Mouse (Mus musculus) hindbrain, embryonic 14.5 days (tissue): ENCODE measurements around the gene Olfr1058. TPM values are rescaled to one million over a fixed set of nuclear protein-coding genes. Genes with fewer than 3 reads are reported as not detected.
A peak's percentile ranks its signal among the peaks of the same experiment; 100 is the strongest.
"Not testable (repeated sequence)": the region's sequence is repeated elsewhere in the genome, so short reads cannot be mapped to it uniquely, and the experiment has no call there.

Experiments
- ATAC-seq: fragments of 200-750 bp; cut with Nextera tagmentation; 2 replicates; pipeline ENCODE4 v1.8.0; 2017; ENCODE audit warnings: moderate number of reproducible peaks, mild to moderate bottlenecking, moderate TSS enrichment, moderate library complexity; ENCODE audit not compliant: low FRiP score
- DNase-seq: peaks from one replicate; pipeline ENCODE4 v3.0.0-alpha.2; 2015; ENCODE audit warnings: low spot score
- H3K27ac ChIP-seq: fragments of 300-500 bp; sonication (generic); 2 replicates; pipeline ENCODE4 v1.5.1; 2014; ENCODE audit warnings: mild to moderate bottlenecking, moderate library complexity
- H3K27me3 ChIP-seq: fragments of 300-500 bp; sonication (generic); 2 replicates; pipeline ENCODE4 v1.6.1; 2014; ENCODE audit warnings: mild to moderate bottlenecking, low read length, mixed read lengths; ENCODE audit not compliant: control insufficient read depth, insufficient read depth
- H3K36me3 ChIP-seq: fragments of 300-500 bp; sonication (generic); replicated peaks from 2 replicates; pipeline ENCODE4 v1.6.1; 2014; ENCODE audit not compliant: control insufficient read depth, insufficient read depth
- H3K4me1 ChIP-seq: fragments of 300-500 bp; sonication (generic); replicated peaks from 2 replicates; pipeline ENCODE4 v1.6.1; 2014; ENCODE audit warnings: antibody characterized with exemption, low read length, mixed read lengths; ENCODE audit not compliant: control insufficient read depth, insufficient read depth
- H3K4me2 ChIP-seq: fragments of 300-500 bp; sonication (generic); replicated peaks from 2 replicates; pipeline ENCODE4 v1.6.1; 2014; ENCODE audit warnings: mild to moderate bottlenecking, moderate library complexity
- H3K4me3 ChIP-seq: fragments of 300-500 bp; sonication (generic); replicated peaks from 2 replicates; pipeline ENCODE4 v1.5.1; 2014; ENCODE audit warnings: mild to moderate bottlenecking, low read length
- H3K9ac ChIP-seq: fragments of 300-500 bp; sonication (generic); 2 replicates; pipeline ENCODE4 v1.6.1; 2014
- H3K9me3 ChIP-seq: fragments of 300-500 bp; sonication (generic); 2 replicates; pipeline ENCODE4 v1.6.1; 2016; ENCODE audit warnings: low read length; ENCODE audit not compliant: control insufficient read depth
- WGBS: fragments of 180-500 bp; shearing (Covaris S2); extraction: QIAGEN DNeasy Blood & Tissue Kit; methylation state at CpG from one replicate; pipeline ENCODE4 v1.1.7; 2014; 5-methylcytosine and 5-hydroxymethylcytosine counted together
- polyA plus RNA-seq: library from polyadenylated mRNA; unstranded; fragments of >200 nt; fragmentation: Nextera tagmentation; extraction: Ambion mirVana; gene quantifications from 2 replicates; pipeline ENCODE4 v1.2.1, GENCODE M21; 2014

Olfr1058 gene
- polyA plus RNA-seq, result not detected in 2 replicates

- ATAC-seq, H3K4me2 ChIP-seq, H3K27me3 ChIP-seq, H3K4me3 ChIP-seq, H3K27ac ChIP-seq, H3K36me3 ChIP-seq, H3K4me1 ChIP-seq, H3K9me3 ChIP-seq, H3K9ac ChIP-seq, DNase-seq: not testable (repeated sequence)
These were observed at the start of gene Olfr1058 for GRCm38 (mm10) chr2:86388461-86388860. Gene Olfr1058 (minus strand): TSS chr2:86388561.

- H3K27me3 ChIP-seq, H3K27ac ChIP-seq, DNase-seq, H3K4me3 ChIP-seq, H3K9ac ChIP-seq, H3K9me3 ChIP-seq, H3K36me3 ChIP-seq, H3K4me2 ChIP-seq, ATAC-seq, H3K4me1 ChIP-seq: not testable (repeated sequence)
- WGBS, result 89% methylated on average over 8 of the region's 8 CpGs
These were observed 40.1 kb upstream of the Olfr1058 start for GRCm38 (mm10) chr2:86428511-86428910.

GRCm38 (mm10) chr2:86426649-86427048, 38.3 kb upstream of the Olfr1058 start, which contains the start of gene Olfr1062:
Gene Olfr1062 (minus strand): TSS chr2:86426749.
- not testable (repeated sequence) for H3K4me3 ChIP-seq, H3K36me3 ChIP-seq, H3K27ac ChIP-seq, H3K4me1 ChIP-seq, H3K9ac ChIP-seq, ATAC-seq, DNase-seq, H3K9me3 ChIP-seq, H3K4me2 ChIP-seq, H3K27me3 ChIP-seq

- WGBS, result 84% methylated on average over 1 of the region's 1 CpGs
- H3K4me2 ChIP-seq, result no peak within 1 kb of the TSS
- H3K36me3 ChIP-seq, result no peaks in the 10 kb centered on the region
- ATAC-seq, result no peak
- DNase-seq, result no peak
- no peak within 1 kb of the TSS for H3K4me3 ChIP-seq
- no peaks in the 10 kb centered on the region for H3K27me3 ChIP-seq
- H3K9me3 ChIP-seq, result no peaks in the 10 kb centered on the region
- no peak within 1 kb of the TSS for H3K27ac ChIP-seq
- no peaks in the 10 kb centered on the region for H3K4me1 ChIP-seq
- no peak within 1 kb of the TSS for H3K9ac ChIP-seq
These were observed 25.6 kb upstream of the Olfr1058 start, which contains the start of gene Olfr1061 for GRCm38 (mm10) chr2:86413950-86414349. Gene Olfr1061 (minus strand): TSS chr2:86414050.

DNA sequence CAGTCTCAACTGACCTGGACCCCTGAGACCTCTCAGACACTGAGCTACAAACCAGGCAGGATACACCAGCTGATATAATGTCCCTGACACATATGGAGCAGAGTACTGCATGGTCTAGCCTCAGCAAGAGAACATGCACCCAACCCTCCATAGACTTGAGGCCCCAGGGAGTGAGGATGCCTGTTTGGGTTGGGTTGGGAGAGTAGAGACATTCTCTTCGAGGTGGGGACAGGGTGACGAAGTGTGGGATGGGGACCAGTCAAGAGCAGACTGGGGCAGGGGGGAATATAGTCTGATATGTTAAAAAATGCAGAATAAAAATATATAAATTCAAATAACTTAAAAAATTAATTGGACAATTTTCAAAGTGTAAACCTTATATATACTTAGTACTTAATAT, 6.8 kb upstream of the Olfr1058 start:
- H3K4me3 ChIP-seq, result no peak overlapping the region
- 88% methylated on average over 2 of the region's 2 CpGs for WGBS
- no peaks in the 10 kb centered on the region for H3K27me3 ChIP-seq
- ATAC-seq (0 out of 2 replicates have a peak, but pooled peaks have one; percentile 21), DNase-seq (no peak)
- no peak overlapping the region for H3K4me2 ChIP-seq
- H3K27ac ChIP-seq, result no peak overlapping the region
- H3K9ac ChIP-seq, result no peak overlapping the region
- no peaks in the 10 kb centered on the region for H3K36me3 ChIP-seq
- H3K4me1 ChIP-seq, result no peaks in the 10 kb centered on the region
- H3K9me3 ChIP-seq, result no peaks in the 10 kb centered on the region

DNA sequence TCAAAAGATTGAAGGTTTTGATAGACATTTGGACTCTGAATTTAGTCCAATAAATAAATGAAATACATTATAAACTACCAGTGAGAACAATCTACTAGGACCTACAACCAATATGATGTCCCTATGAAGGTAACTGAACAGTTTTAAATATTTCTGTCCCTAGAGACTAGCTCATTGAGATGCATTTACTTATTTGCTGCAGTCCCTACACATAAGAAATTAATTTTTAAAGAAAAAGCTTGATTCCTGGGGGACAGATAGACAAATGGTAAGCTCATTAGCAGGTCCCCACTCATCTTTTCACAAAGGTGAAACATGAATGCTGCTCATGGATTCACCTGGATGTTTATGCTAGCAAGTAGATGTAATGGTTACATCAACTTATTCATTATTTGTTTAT, 10.1 kb downstream of the Olfr1058 start, which contains the start of gene Olfr1057:
Gene Olfr1057, minus strand, starts transcription at position 101 of the 400 bp plus-strand sequence.
- no peak within 1 kb of the TSS for H3K4me3 ChIP-seq
- H3K9ac ChIP-seq, result no peak within 1 kb of the TSS
- H3K27me3 ChIP-seq, result no peaks in the 10 kb centered on the region
- ATAC-seq (no peak), DNase-seq (no peak)
- no peaks in the 10 kb centered on the region for H3K9me3 ChIP-seq
- no peaks in the 10 kb centered on the region for H3K4me1 ChIP-seq
- no peak within 1 kb of the TSS for H3K27ac ChIP-seq
- H3K4me2 ChIP-seq, result no peak within 1 kb of the TSS
- H3K36me3 ChIP-seq, result no peaks in the 10 kb centered on the region

DNA sequence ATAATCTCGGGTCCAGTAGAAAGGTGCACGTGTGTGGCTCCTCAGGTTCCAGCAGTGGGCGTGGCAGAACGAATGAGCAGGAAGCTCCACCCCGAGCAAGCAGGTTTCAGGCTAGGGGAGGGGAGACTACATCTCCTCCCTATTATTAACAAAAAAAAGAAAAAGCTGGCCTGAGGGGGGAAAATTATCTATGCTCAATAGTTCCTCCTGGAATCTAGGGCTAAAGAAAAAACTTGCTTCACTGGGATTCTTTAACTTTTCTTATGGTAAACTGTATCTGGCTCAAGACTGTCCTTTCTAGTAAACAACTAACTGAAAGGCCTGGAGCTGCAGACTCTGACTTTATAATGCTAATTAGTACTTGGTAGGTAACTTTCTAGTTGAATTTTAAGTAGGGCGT, 22.0 kb downstream of the Olfr1058 start:
- H3K9me3 ChIP-seq, ATAC-seq, H3K4me1 ChIP-seq, H3K27me3 ChIP-seq, DNase-seq, H3K4me2 ChIP-seq, H3K9ac ChIP-seq, H3K4me3 ChIP-seq, H3K27ac ChIP-seq, H3K36me3 ChIP-seq: not testable (repeated sequence)
- 63% methylated on average over 1 of the region's 6 CpGs for WGBS

GRCm38 (mm10) chr2:86362369-86362768, 26.0 kb downstream of the Olfr1058 start, which contains the start of gene Olfr1056:
Gene Olfr1056 (minus strand): TSS chr2:86362469.
- DNase-seq (no peak), ATAC-seq (no peak)
- H3K4me1 ChIP-seq, result no peaks in the 10 kb centered on the region
- H3K27me3 ChIP-seq, result no peaks in the 10 kb centered on the region
- no peaks in the 10 kb centered on the region for H3K9me3 ChIP-seq
- no peak within 1 kb of the TSS for H3K4me3 ChIP-seq
- no peak within 1 kb of the TSS for H3K27ac ChIP-seq
- no peaks in the 10 kb centered on the region for H3K36me3 ChIP-seq
- no peak within 1 kb of the TSS for H3K9ac ChIP-seq
- no peak within 1 kb of the TSS for H3K4me2 ChIP-seq

DNA sequence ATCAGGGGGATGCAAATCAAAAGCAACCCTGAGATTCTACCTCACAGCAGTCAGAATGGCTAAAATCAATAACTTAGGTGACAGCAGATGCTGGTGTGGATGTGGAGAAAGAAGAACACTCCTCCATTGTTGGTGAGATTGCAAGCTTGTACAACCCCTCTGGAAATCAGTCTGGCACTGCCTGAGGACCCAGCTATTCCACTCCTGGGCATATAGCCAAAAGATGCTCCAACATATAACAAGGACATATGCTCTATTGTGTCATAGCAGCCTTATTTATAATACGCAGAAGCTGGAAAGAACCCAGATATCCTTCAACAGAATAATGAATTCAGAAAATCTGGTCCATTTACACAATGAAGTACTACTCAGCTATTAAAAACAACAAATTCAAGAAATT, 36.6 kb downstream of the Olfr1058 start:
- not testable (repeated sequence) for H3K36me3 ChIP-seq, H3K9me3 ChIP-seq, H3K27ac ChIP-seq, H3K9ac ChIP-seq, H3K4me3 ChIP-seq, H3K4me1 ChIP-seq, H3K4me2 ChIP-seq, ATAC-seq, DNase-seq, H3K27me3 ChIP-seq
- 75% methylated on average over 1 of the region's 1 CpGs for WGBS

- WGBS, result 95% methylated on average over 5 of the region's 5 CpGs
- ATAC-seq, result no peak
These were observed 38.2 kb downstream of the Olfr1058 start, which contains the start of gene Olfr1055 for GRCm38 (mm10) chr2:86350184-86350583. Gene Olfr1055 (minus strand): TSS chr2:86350284.

More at GRCm38 (mm10) chr2:86350184-86350583, 38.2 kb downstream of the Olfr1058 start, which contains the start of gene Olfr1055:
- DNase-seq, result no peak
- Histone ChIP-seq H3K9me3 (no peaks in the 10 kb centered on the region), H3K4me3 (no peak within 1 kb of the TSS), H3K9ac (no peak within 1 kb of the TSS), H3K27ac (no peak within 1 kb of the TSS), H3K4me1 (no peaks in the 10 kb centered on the region), H3K4me2 (no peak within 1 kb of the TSS), H3K36me3 (no peaks in the 10 kb centered on the region), H3K27me3 (no peaks in the 10 kb centered on the region)
